Mouse (Mus musculus): ENCODE results near the gene Meltf.

Meltf gene

DNA sequence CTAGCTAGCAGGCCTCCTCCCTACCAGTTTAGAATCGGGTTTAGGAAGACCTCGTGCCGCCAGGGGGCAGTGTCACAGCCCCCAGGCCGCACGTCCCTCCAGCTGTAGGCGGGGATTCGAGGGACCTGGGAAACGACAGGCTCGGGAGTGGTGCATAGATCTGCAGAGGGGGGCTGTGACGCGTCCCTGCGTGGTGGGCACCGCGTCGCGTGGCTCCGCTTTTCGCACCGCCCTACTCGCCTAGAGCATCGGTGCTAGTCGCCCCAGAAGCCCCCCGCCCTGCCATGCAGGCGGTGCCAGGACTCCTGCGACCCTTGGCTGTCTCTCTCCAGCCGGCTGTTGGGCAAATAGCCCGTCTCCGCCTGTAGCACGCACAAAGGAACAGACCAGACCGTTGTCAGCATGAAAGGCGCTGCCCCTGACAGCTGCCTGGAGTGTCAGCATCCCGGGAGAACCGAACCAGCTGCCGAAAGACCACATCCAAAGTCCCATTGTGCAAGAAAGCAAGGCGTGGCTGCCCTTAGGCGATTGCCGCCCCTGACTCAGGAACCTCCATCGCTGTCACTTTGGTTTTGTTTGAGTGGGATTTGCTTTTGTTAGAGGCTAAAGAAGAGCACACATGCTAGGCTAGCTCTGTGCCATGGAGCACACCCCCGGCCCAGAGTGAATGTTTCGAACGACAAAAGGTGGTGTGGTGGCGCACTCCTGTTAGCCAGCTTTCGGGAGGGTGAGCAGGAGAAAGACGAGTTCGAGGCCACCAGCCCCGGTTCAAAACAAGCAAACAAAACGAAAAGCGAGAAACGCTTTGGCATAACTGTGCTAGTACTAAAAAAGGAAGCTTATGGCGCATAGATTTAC, 54.5 kb downstream of the Meltf start:
- in situ Hi-C loops (cut with MboI, MseI): loop anchor here (10.0 kb wide), 1 partner anchor 1828 kb away; no protein-coding TSS in a partner anchor

DNA sequence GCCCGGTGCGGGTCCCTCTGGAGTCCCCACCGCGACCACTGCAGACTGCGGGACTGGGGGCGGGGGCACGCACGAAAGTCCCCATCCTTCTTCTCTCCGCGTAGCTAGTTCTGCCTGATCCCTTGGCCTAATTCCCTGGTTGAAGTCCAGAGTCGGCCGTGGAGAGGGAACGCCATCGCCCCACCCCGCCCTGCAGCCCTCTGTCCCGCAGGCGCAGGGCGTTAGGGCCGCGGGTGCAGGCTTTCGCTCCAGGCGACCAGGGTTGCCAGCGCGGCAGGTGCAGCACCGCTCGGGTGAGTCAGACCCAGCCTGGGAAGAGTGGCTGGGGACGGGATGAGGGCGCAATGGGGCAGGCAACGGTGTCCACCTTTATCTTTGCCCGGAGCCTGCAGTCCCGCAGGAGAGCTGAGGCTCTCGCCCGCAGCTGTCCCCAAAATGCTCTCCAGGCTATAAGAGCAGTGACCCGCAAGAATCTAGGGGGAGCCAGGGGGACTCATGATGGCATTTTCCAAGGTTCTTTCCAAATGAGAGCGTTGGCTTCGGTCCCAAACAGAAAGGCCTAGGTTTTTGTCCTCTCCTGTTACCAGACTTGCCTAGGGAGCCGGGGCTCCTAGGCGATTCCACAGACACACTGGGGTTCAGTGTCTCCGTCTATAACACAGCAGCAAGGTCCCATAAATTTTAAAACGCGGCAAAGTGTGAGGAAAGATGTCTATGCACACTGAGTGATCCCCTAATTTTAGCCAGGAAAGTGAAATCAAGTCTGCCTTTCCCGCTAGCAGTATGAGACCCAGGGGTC, 55.3 kb downstream of the Meltf start, which contains the start of gene Pigz:
Pigz (plus strand) TSS at position 101 of the 799 bp plus-strand sequence.
- in situ Hi-C loops (cut with MboI, MseI): loop anchor here (10.0 kb wide), 1 partner anchor 1829 kb away; no protein-coding TSS in a partner anchor

DNA sequence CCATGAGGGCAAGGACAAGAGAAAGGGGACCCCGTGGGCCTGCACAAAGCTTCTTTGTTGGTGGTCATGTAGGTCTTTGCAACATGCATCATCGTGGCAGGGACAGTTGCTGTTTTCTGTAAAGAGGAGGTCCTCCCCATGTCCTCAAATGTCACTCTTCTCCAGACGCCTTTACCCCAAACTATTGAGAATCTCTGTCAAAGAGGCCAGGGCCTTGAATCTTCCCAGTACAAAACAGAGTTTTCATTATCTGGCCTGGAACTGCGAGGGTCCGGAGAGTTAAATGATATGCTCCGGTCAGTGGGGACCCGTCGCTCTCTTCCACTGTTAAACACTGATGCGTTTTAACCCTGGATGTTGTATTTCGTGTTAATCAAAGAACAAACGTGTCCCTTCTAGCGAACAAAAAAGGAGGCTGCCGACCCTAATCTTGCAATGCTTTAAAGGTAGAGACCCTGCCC, 56.0 kb downstream of the Meltf start:
- in situ Hi-C loops (cut with MboI, MseI): loop anchor here (10.0 kb wide), 1 partner anchor 1830 kb away; no protein-coding TSS in a partner anchor

GRCm38 (mm10) chr16:31935091-31935979, 56.7 kb downstream of the Meltf start:
- in situ Hi-C loops (cut with MboI, MseI): loop anchor here (10.0 kb wide), 1 partner anchor 1831 kb away; no protein-coding TSS in a partner anchor

- in situ Hi-C loops (cut with MboI, MseI): loop anchor here (10.0 kb wide), 1 partner anchor 1832 kb away; no protein-coding TSS in a partner anchor
Observed at GRCm38 (mm10) chr16:31936568-31936967, 58.0 kb downstream of the Meltf start.

GRCm38 (mm10) chr16:31938856-31939255, 60.2 kb downstream of the Meltf start:
- in situ Hi-C loops (cut with MboI, MseI): loop anchor here (10.0 kb wide), 1 partner anchor 1834 kb away; no protein-coding TSS in a partner anchor

DNA sequence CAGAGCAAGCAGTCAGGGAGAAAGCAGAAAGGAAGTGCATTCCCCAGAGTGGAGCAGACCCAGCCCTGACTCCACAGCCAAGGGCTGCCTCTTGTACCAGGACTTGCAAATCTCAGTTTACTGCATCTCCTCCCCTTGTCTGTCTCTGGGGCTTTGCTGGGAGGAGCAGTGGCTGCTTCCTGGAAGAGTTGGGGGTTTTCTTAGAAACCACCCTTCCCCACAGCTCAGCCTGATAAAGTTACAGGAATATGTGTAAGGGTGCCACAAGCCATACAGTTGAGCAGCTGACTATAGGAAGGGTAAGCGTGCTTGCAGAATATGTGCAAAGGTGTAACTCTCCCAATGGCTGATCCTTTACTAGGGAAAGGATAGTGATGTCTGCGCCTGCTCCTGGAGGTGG, 62.0 kb downstream of the Meltf start:
- in situ Hi-C loops (cut with MboI, MseI): no loop called here

DNA sequence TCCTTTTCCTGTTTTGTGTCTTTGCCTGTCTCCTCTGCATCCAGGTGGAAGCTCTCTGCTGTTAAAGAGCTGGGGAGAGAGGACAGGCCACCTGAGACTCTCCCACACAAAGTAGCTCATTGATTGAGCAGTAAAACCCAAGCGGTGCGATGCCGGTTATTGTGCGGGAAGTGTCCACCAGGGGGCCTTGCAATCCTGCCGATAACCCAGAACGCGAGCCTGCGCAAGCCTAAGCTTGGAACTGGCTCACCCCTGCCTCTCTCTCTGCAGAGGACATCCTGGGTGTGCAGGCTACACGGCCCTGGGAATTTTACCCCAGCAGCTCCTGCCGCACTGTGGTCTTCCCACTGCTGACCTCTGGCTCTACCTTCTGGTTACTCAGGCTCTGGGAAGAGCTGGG, 65.4 kb downstream of the Meltf start:
- in situ Hi-C loops (cut with MboI, MseI): no loop called here

DNA sequence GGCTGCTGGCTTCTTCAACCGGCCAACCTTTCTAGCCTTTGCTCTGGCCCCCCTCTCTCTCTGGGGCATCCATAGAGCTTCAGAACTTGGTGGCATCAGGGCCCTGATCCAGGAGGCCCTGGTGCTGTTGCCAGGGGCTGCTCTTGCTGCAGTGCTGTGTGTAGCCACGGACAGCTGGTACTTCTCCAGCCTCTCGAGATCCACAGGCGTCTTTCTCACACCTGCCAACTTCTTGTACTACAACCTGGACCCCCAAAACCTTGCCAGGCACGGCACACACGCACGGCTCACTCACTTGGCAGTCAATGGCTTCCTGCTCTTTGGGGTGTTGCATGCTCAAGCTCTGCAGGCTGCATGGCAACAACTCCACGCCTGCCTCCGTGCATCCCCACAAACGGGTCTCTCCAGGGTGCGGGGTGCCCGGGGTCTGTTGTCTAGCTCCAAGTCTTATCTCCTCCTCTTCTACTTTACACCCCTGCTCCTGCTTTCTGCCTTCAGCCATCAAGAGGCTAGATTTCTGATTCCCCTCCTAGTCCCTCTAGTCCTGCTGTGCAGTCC, 66.2 kb downstream of the Meltf start:
- in situ Hi-C loops (cut with MboI, MseI): loop anchor here (5.0 kb wide), 1 partner anchor 58 kb away; the partner anchor contains the start of gene Senp5

DNA sequence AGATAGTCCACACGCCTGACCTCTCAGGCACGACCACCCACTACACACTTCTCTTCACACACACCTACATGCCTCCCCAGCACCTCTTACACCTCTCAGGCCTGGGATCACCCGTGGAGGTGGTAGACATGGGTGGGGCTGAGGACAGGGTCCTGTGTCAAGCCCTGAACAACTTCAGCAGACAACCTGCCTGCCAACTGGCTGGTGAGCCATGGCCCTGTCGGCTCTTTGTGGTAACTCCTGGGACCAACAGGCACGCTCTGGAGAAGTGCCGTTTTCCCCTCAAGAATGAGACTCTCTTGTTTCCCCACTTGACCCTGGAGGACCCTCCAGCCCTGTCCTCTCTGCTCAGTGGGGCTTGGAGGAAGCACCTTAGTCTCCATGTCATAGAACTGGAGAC, 66.8 kb downstream of the Meltf start:
- in situ Hi-C loops (cut with MboI, MseI): loop anchor here (5.0 kb wide), 1 partner anchor 57 kb away; the partner anchor contains the start of gene Senp5

DNA sequence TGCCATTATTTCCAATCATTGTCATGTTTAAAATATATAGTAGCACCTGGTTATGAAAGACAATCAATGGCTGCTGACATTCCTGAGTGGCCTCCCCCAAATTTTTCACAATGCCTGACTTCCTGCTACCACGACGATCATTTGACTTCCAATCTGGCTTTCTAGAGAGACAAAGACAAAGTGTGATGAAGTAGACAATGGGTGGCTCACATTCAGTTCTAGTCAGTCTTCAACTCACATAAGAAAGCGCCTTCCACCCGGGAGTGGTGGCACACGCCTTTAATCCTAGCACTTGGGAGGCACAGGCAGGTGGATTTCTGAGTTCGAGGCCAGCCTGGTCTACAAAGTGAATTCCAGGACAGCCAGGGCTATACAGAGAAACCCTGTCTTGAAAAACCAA, 67.4 kb downstream of the Meltf start:
- in situ Hi-C loops (cut with MboI, MseI): loop anchor here (5.0 kb wide), 1 partner anchor 56 kb away; the partner anchor contains the start of gene Senp5

DNA sequence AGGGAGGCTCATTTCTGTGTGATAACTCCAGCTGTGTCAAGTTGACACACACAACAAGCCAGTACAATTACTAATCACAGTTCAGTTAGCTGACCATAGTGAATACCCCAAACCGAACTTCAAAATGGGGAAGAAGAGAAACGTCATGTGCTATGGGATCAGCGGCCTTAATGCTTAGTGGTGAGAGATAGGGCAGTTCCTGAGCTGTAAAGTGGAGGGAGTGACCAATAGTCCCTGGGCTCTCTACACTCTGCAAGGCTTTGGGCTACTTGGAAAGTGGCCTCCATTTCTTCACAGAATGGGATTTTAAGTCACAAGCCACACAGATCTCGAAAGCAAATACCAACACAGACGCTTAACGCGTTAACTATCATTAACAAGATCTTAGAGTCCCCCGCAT, 68.7 kb downstream of the Meltf start:
- in situ Hi-C loops (cut with MboI, MseI): loop anchor here (5.0 kb wide), 1 partner anchor 55 kb away; the partner anchor contains the start of gene Senp5

DNA sequence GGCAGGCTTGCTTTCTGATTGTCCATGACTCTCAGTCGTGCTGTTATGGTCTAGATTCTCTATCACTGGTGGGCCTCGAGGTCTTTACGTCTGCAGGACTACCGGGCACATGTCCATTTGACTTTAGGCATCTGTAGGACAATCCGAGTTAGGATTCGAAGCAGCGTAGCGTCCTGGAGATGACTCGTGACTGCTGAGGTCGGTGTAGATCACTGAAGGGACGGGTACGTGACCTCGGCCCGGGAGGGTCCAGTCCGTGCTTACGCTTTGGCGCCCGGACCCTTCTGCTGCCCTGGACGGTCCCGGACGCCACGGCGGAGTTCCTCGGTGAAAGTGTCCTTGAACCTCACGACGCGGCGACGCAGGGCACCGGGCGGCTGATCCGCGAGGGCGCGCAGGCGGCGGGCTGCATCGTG, 69.3 kb downstream of the Meltf start:
- in situ Hi-C loops (cut with MboI, MseI): loop anchor here (5.0 kb wide), 1 partner anchor 54 kb away; the partner anchor contains the start of gene Senp5

GRCm38 (mm10) chr16:31948345-31948774, 69.8 kb downstream of the Meltf start, which contains the start of the genes 0610012G03Rik and Ncbp2:
Gene 0610012G03Rik, minus strand, starts transcription at chr16:31948494.
Gene Ncbp2, plus strand, starts transcription at chr16:31948513.
- in situ Hi-C loops (cut with MboI, MseI): loop anchor here (5.0 kb wide), 1 partner anchor 54 kb away; the partner anchor contains the start of gene Senp5
